Mouse (Mus musculus) lung, postnatal 0 days (tissue): ENCODE measurements around the gene Scrn2.

Experiments
- CTCF ChIP-seq: IDR thresholded peaks from 2 replicates; pipeline ENCODE4 v1.5.1; 2016; ENCODE audit warnings: antibody characterized with exemption, mild to moderate bottlenecking
- EP300 ChIP-seq: IDR thresholded peaks from 2 replicates; pipeline ENCODE4 v1.6.1; 2016; ENCODE audit warnings: antibody characterized with exemption, mild to moderate bottlenecking, control low read depth

DNA sequence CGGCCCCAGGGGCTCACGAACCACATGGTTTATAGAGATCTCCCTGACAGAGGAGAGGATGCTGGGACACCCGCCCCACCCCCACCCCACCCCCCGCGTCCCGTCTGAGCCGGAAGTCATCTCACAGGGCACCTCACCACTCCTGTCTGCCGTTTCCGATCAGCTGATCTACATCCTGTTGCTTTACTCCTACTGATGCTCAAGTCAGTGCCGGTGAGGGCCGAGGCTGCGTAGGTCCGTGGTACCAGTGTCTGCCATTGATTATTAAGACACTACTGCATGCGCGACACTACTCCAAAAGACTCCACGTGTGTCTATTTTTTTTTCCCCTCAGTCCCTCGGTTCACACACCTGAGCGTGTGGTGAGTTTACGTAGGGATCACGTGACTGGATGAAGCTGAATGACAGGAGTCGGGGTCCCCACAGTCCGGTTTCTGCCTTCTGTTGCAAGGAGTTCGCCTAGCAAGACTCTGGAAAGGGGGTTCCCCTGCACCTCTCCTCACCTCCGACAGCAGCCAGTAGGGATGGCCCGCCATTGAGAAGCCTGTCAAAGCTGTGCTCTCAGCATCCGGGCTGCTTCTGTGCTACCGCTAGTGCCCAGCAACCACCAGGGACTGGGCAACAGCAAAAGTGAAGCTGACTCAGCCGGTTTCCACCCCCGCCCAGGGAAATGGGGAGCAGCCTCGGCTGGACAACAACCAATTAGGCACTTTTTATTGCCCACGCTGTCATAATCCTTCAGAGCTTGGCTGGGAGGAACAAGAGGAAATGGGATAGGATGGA is 41.7 kb upstream of the Scrn2 start:
- TF ChIP-seq CTCF (no peak), EP300 (no peak)
